Comparison of ENCODE assay signal across 8 mouse cellular contexts in the genomic region with DNA sequence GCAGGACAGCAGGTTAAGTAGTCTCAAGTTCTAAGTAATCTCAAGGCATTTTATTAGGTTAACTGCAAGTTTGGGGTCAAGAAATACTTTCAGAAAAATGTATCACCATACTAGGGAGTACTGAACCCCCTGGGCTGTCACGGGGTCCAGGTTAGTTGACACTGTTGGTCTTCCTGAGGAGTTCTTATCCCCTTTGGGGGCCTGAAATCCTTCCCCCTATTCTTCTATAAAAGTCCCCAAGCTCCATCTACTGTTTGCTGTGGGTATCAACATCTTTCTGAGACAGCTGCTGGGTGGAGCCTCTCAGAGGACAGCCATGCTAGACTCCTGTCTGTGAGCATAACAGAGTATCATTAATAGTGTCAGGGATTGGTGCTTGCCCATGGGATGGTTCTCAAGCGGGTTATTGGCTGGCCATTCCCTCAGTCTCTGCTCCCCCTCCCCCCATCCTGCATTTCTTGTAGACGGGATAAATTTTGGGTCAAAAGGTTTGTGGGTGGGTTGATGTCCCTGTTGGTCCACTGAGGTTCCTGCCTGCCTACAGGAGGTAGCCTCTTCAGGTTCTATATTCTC.
DNase-seq lines count a peak whose midpoint lies in the region; ATAC-seq lines count a peak whose summit lies in the region.

No protein-coding gene starts in this region.

- H3K27me3 ChIP-seq in heart, embryonic 10.5 days (ENCODE audit: insufficient read depth, poor library complexity, severe bottlenecking), result no peaks in the 10 kb centered on the region
- no peaks in the 10 kb centered on the region for H3K27me3 ChIP-seq in forebrain, embryonic 13.5 days

- H3K9me3 ChIP-seq in heart, embryonic 10.5 days, result no peaks in the 10 kb centered on the region
- H3K9me3 ChIP-seq in forebrain, embryonic 13.5 days (replicated peaks), result no peaks in the 10 kb centered on the region

- no peak overlapping the region for H3K9ac ChIP-seq in forebrain, embryonic 13.5 days

- peaks cover 27% of the 10 kb centered on the region; the same call in 1 of the 2 replicates for H3K4me1 ChIP-seq in heart, embryonic 10.5 days
- no peaks in the 10 kb centered on the region for H3K4me1 ChIP-seq in forebrain, embryonic 13.5 days

- no peaks in the 10 kb centered on the region for H3K36me3 ChIP-seq in heart, embryonic 10.5 days
- H3K36me3 ChIP-seq in forebrain, embryonic 13.5 days (ENCODE audit: poor library complexity, severe bottlenecking), result no peaks in the 10 kb centered on the region

- no peak overlapping the region for H3K4me2 ChIP-seq in forebrain, embryonic 13.5 days

- 62% methylated on average over 3 of the region's 3 CpGs for WGBS in heart, embryonic 10.5 days
- WGBS in forebrain, embryonic 13.5 days, result 67% methylated on average over 3 of the region's 3 CpGs

- no peak overlapping the region for H3K27ac ChIP-seq in heart, embryonic 10.5 days
- no peak overlapping the region for H3K27ac ChIP-seq in forebrain, embryonic 13.5 days

- ATAC-seq in erythroblast, adult 5-6 weeks (replicated peaks; ENCODE audit: low FRiP score, poor library complexity, severe bottlenecking), result no peak
- no peak for ATAC-seq in forebrain, embryonic 13.5 days

- no peak overlapping the region for H3K4me3 ChIP-seq in heart, embryonic 10.5 days
- no peak overlapping the region for H3K4me3 ChIP-seq in forebrain, embryonic 13.5 days

- peak; percentile 41 for DNase-seq in heart, adult 8-10 months (ENCODE audit: low spot score)
- DNase-seq in heart, embryonic 10.5 days (ENCODE audit: low spot score), result no peak
- peak; percentile 39 for DNase-seq in CD4-positive helper T cell, adult 2 months (ENCODE audit: low read depth, low spot score)
- DNase-seq in ZHBTc4 (ENCODE audit: low read depth, low spot score), result peak; percentile 23
- DNase-seq in kidney, adult 9 months, result peak; percentile 67
- DNase-seq in naive thymus-derived CD4-positive, alpha-beta T cell, adult 2 months (ENCODE audit: low read depth), result peak; percentile 36
